Mouse (Mus musculus) hindbrain, embryonic 11.5 days (tissue): ENCODE measurements around the gene Stxbp4. TPM values are rescaled to one million over a fixed set of nuclear protein-coding genes. Genes with fewer than 3 reads are reported as not detected.

Experiments used
- ATAC-seq: fragments of 200-750 bp; cut with Nextera tagmentation; 2 replicates; pipeline ENCODE4 v1.8.0; 2017; ENCODE audit warnings: mild to moderate bottlenecking, moderate TSS enrichment, moderate library complexity; ENCODE audit not compliant: low FRiP score
- DNase-seq: peaks from one replicate; pipeline ENCODE4 v3.0.0-alpha.2; 2015; ENCODE audit warnings: low spot score
- H3K27ac ChIP-seq: fragments of 300-500 bp; sonication (generic); 2 replicates; pipeline ENCODE4 v1.5.1; 2014; ENCODE audit warnings: mild to moderate bottlenecking, low read depth, low read length
- H3K27me3 ChIP-seq: fragments of 300-500 bp; sonication (generic); 2 replicates; pipeline ENCODE4 v1.6.1; 2014; ENCODE audit warnings: mild to moderate bottlenecking, low read length, moderate library complexity, mixed read lengths; ENCODE audit not compliant: control insufficient read depth, insufficient read depth
- H3K36me3 ChIP-seq: fragments of 300-500 bp; sonication (generic); 2 replicates; pipeline ENCODE4 v1.6.1; 2014; ENCODE audit warnings: mild to moderate bottlenecking, low read length, moderate library complexity, mixed read lengths; ENCODE audit not compliant: control insufficient read depth, insufficient read depth
- H3K4me1 ChIP-seq: fragments of 300-500 bp; sonication (generic); replicated peaks from 2 replicates; pipeline ENCODE4 v1.6.1; 2014; ENCODE audit warnings: low read length, mixed read lengths; ENCODE audit not compliant: control insufficient read depth, insufficient read depth
- H3K4me2 ChIP-seq: fragments of 300-500 bp; sonication (generic); replicated peaks from 2 replicates; pipeline ENCODE4 v1.6.1; 2014; ENCODE audit warnings: mild to moderate bottlenecking, low read depth, low read length
- H3K4me3 ChIP-seq: fragments of 300-500 bp; sonication (generic); 2 replicates; pipeline ENCODE4 v1.5.1; 2014; ENCODE audit warnings: low read depth, low read length
- H3K9ac ChIP-seq: fragments of 300-500 bp; sonication (generic); 2 replicates; pipeline ENCODE4 v1.6.1; 2014; ENCODE audit warnings: low read depth, low read length
- H3K9me3 ChIP-seq: fragments of 300-500 bp; sonication (generic); 2 replicates; pipeline ENCODE4 v1.6.1; 2016; ENCODE audit warnings: low read length; ENCODE audit not compliant: control insufficient read depth
- WGBS: fragments of 180-500 bp; shearing (Covaris S2); extraction: QIAGEN DNeasy Blood & Tissue Kit; methylation state at CpG from one replicate; pipeline ENCODE4 v1.1.7; 2014; 5-methylcytosine and 5-hydroxymethylcytosine counted together
- polyA plus RNA-seq: library from polyadenylated mRNA; unstranded; fragments of >200 nt; fragmentation: Nextera tagmentation; extraction: Ambion mirVana; gene quantifications from 2 replicates; pipeline ENCODE4 v1.2.1, GENCODE M21; 2014

The Stxbp4 gene
- polyA plus RNA-seq, 1 experiment from 2014 or later = 43.5 TPM

GRCm38 (mm10) chr11:90558359-90559047, 79.4 kb downstream of the Stxbp4 start:
- no peaks in the 10 kb centered on the region for H3K27me3 ChIP-seq

GRCm38 (mm10) chr11:90556517-90556916, 81.4 kb downstream of the Stxbp4 start:
- WGBS = 90% methylated on average over 4 of the region's 4 CpGs
- H3K9me3 ChIP-seq = no peaks in the 10 kb centered on the region
- no peaks in the 10 kb centered on the region for H3K4me1 ChIP-seq
- no peak overlapping the region for H3K4me3 ChIP-seq
- no peak overlapping the region for H3K4me2 ChIP-seq
- ATAC-seq (no peak), DNase-seq (no peak)
- H3K9ac ChIP-seq = no peak overlapping the region
- H3K27ac ChIP-seq = no peak overlapping the region
- H3K36me3 ChIP-seq = no peaks in the 10 kb centered on the region
- peaks cover 3% of the 10 kb centered on the region; the same call in 1 of the 2 replicates for H3K27me3 ChIP-seq

More at GRCm38 (mm10) chr11:90558359-90559047, 79.4 kb downstream of the Stxbp4 start:
- Histone ChIP-seq H3K36me3 (no peaks in the 10 kb centered on the region), H3K9me3 (no peaks in the 10 kb centered on the region), H3K27ac (no peak overlapping the region), H3K9ac (no peak overlapping the region), H3K4me3 (no peak overlapping the region), H3K4me2 (no peak overlapping the region), H3K4me1 (no peaks in the 10 kb centered on the region)
- no peak for ATAC-seq
- 89% methylated on average over 9 of the region's 9 CpGs for WGBS
- DNase-seq = no peak

- Histone ChIP-seq H3K9ac (no peak overlapping the region), H3K4me2 (no peak overlapping the region), H3K27ac (no peak overlapping the region), H3K36me3 (no peaks in the 10 kb centered on the region), H3K4me1 (no peaks in the 10 kb centered on the region), H3K4me3 (no peak overlapping the region), H3K9me3 (no peaks in the 10 kb centered on the region), H3K27me3 (peaks cover 17% of the 10 kb centered on the region)
- WGBS = 87% methylated on average over 5 of the region's 5 CpGs
- no peak for ATAC-seq
- DNase-seq = no peak
These were observed 83.9 kb downstream of the Stxbp4 start for GRCm38 (mm10) chr11:90553963-90554362.

- 70% methylated on average over 18 of the region's 18 CpGs for WGBS
- no peaks in the 10 kb centered on the region for H3K4me1 ChIP-seq
- no peak overlapping the region for H3K27ac ChIP-seq
- H3K9me3 ChIP-seq = no peaks in the 10 kb centered on the region
- H3K4me2 ChIP-seq = no peak overlapping the region
- no peak for DNase-seq
- H3K9ac ChIP-seq = no peak overlapping the region
- ATAC-seq = no peak
- H3K27me3 ChIP-seq = peaks cover 17% of the 10 kb centered on the region
- no peaks in the 10 kb centered on the region for H3K36me3 ChIP-seq
- no peak overlapping the region for H3K4me3 ChIP-seq
These were observed 85.3 kb downstream of the Stxbp4 start for GRCm38 (mm10) chr11:90552303-90553201.

- 26% methylated on average over 13 of the region's 13 CpGs for WGBS
- DNase-seq = peak; percentile 37
- Histone ChIP-seq H3K27ac (no peak overlapping the region), H3K36me3 (no peaks in the 10 kb centered on the region), H3K4me3 (no peak overlapping the region), H3K27me3 (peaks cover 20% of the 10 kb centered on the region), H3K4me1 (no peaks in the 10 kb centered on the region), H3K4me2 (no peak overlapping the region), H3K9ac (no peak overlapping the region), H3K9me3 (no peaks in the 10 kb centered on the region)
- ATAC-seq = peak; percentile 69; the same call in 1 of the 2 replicates
These were observed 89.3 kb downstream of the Stxbp4 start for GRCm38 (mm10) chr11:90548560-90548959.

GRCm38 (mm10) chr11:90538636-90539263, 99.1 kb downstream of the Stxbp4 start:
- ATAC-seq = no peak
- H3K9ac ChIP-seq = no peak overlapping the region
- DNase-seq = no peak
- H3K4me1 ChIP-seq = no peaks in the 10 kb centered on the region
- WGBS = 95% methylated on average over 7 of the region's 7 CpGs
- H3K27ac ChIP-seq = no peak overlapping the region
- no peak overlapping the region for H3K4me2 ChIP-seq
- H3K4me3 ChIP-seq = no peak overlapping the region
- no peaks in the 10 kb centered on the region for H3K9me3 ChIP-seq
- no peaks in the 10 kb centered on the region for H3K27me3 ChIP-seq
- H3K36me3 ChIP-seq = 0 out of 2 replicates have a peak, but pooled peaks cover 6% of the 10 kb centered on the region

GRCm38 (mm10) chr11:90525311-90525710, 112.6 kb downstream of the Stxbp4 start:
- Histone ChIP-seq H3K9me3 (no peaks in the 10 kb centered on the region), H3K4me2 (no peak overlapping the region), H3K9ac (no peak overlapping the region), H3K4me3 (no peak overlapping the region), H3K27ac (no peak overlapping the region), H3K36me3 (no peaks in the 10 kb centered on the region), H3K27me3 (no peaks in the 10 kb centered on the region), H3K4me1 (no peaks in the 10 kb centered on the region)
- 84% methylated on average over 2 of the region's 2 CpGs for WGBS
- DNase-seq (no peak), ATAC-seq (no peak)

- Histone ChIP-seq H3K4me3 (no peak overlapping the region), H3K4me2 (no peak overlapping the region), H3K27ac (no peak overlapping the region), H3K27me3 (no peaks in the 10 kb centered on the region), H3K36me3 (no peaks in the 10 kb centered on the region), H3K4me1 (no peaks in the 10 kb centered on the region), H3K9ac (no peak overlapping the region), H3K9me3 (no peaks in the 10 kb centered on the region)
- ATAC-seq (peak; percentile 61), DNase-seq (peak; percentile 37)
- WGBS = 55% methylated on average over 8 of the region's 8 CpGs
These were observed 116.8 kb downstream of the Stxbp4 start for GRCm38 (mm10) chr11:90521040-90521439.
